Mouse (Mus musculus) liver, adult 2 months (tissue): ENCODE results near the gene Hnrnpul2.

Experiments
- CTCF ChIP-seq: fragments of 200-500 bp; IDR thresholded peaks from 2 replicates; pipeline ENCODE4 v1.5.1; 2011; ENCODE audit warnings: low read depth, low read length, control low read depth
- POLR2A ChIP-seq: fragments of 200-500 bp; IDR thresholded peaks from 2 replicates; pipeline ENCODE4 v1.6.1; 2011; ENCODE audit warnings: low read length, control low read depth; ENCODE audit not compliant: insufficient read depth; ENCODE audit errors: extremely low read depth

GRCm38 (mm10) chr19:8831262-8831661, 11.5 kb downstream of the Hnrnpul2 start:
- no peak for TF ChIP-seq CTCF
- no peak for TF ChIP-seq POLR2A
